Mouse (Mus musculus): ENCODE data around the gene Ubox5.

Gene Ubox5

DNA sequence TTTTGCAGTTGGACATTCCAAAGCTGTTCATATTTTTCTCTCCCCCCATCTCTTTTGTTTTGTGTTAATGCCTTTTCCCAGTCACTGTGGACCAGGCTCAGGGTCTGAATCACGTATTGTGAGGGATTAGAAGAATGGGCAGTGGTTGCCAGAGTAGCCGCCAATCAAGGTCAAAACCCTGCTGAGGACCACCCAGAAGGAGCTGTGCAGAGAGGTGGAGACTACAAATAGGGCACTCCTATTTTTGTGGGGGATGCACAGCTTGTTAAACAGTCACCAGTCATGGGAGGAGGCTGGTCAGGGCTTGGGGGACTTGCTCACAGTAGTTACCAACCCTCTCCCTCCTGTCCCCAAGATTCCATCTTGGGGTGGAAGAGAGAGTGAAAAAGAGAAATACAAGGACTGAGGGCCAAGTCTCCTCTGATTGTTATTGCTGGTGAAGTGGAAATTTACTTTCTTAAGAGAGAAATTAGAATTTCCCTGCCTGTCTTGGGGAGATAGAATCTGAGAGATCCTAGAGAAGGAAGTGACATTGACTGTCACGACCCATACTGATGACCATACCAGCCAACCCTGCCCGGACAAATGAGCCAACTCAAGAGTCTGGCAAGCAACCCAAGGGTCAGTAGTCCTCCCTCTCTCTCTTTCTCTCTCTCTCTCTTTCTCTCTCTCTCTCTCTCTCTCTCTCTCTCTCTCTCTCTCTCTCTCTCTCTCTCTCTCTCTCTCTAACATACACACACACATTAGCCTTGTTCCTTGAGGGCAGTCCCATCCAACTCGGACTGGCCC lies 3.2 kb upstream of the Ubox5 start:
- DNase-seq: no peak

DNA sequence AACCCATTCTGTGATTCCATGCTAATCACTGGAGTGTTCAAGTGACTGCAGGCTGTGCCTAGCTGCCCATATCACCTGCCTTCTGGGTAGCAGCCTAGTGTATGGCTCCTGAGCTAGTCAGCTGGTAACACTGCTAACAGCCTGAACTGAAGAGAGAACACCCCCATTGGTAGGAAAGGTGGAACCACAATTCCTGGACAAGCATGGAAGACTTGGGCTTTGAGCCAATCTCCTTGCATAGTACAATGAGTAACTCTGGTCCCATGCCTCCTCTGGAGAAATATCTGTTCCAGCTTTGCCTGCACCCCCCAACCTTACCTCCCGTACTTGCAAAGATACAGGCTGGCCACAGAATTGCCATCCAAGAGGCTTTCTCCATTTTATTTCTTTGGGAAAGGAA lies 2.6 kb upstream of the Ubox5 start:
- no peak for DNase-seq

DNA sequence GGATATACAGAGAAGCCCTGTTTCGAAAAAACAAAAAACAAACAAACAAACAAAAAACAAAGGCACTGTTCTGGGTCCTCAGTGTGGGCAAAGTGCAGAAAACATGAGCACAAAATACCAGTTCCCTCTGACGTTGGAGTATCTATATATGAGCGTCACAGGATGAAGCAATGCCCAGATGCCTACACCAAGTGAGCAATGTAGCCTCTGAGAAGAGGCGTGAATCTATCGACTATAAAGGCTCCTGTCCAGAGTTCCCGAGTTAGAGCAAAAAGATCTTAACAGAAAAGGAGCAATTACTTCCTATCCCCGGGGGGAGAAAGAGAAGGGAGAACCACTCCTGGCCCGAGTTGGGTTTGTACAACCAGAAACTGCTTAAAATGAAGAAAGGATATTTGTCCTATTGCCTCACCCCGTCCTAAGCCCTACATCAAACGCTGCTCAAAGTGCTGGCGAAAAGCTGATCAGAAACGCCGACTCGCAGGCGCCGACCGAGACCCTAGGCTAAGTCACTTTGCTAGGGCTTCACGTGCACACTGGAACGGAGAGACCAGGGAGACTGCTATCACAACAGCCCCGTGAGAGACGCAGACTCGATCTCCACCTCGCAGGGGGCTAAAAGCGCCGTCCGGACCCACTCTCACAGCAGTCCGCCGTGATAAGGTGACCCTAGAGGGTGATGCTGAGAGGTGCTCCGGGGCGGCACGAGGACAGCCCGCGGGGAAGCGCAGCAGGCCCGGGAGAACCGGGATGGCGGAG lies 579 bp downstream of the Ubox5 start:
- no peak for DNase-seq

- DNase-seq: peak; percentile 63 to 65
Observed at GRCm38 (mm10) chr2:130628424-130628823, 1.4 kb downstream of the Ubox5 start.

DNA sequence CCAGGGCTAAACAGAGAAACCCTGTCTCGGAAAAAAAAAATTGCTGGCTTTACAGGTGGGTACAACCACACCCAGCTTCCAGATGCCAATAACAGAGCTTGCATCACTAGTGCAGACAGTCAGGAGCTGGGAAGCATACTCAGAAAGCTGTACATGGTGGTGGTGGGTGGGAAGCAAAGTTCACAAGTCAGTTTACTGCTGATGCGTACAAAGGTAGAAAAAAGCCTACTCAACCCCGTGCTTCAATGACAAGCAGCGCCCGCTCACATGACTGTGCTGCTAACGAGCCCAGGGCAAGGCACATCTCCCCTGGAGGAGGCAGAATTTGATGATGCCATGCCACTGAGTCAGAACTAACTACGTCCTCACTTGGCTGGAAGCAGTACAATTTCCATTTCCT lies 10.9 kb downstream of the Ubox5 start:
- DNase-seq: no peak

DNA sequence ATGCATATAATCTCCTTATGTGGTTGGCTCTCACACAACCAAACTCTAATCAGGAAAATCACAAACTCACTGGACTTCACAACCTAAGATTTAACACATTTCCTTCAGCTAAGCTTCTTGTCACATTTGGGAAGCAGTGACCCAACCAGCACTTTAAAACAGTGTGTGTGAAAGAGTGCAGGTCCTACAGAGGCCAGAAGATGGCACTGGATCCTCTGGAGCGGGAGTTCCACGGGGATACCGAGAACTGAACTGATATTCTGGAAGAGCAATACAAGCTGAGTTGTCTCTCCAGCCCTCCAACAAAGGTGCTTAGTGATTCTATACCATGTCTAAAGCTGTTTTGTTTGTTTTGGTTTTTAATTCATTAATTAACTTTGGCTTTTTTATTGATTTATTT lies 16.7 kb downstream of the Ubox5 start:
- peak in 1 of 2 experiments; percentile 19 for DNase-seq

- no peak for DNase-seq
Observed at GRCm38 (mm10) chr2:130602195-130602594, 27.6 kb downstream of the Ubox5 start.

- no peak for DNase-seq
Observed at GRCm38 (mm10) chr2:130598399-130598798, 31.4 kb downstream of the Ubox5 start.

GRCm38 (mm10) chr2:130597601-130598010 lies 32.2 kb downstream of the Ubox5 start:
- peak; percentile 11 to 21 for DNase-seq

DNA sequence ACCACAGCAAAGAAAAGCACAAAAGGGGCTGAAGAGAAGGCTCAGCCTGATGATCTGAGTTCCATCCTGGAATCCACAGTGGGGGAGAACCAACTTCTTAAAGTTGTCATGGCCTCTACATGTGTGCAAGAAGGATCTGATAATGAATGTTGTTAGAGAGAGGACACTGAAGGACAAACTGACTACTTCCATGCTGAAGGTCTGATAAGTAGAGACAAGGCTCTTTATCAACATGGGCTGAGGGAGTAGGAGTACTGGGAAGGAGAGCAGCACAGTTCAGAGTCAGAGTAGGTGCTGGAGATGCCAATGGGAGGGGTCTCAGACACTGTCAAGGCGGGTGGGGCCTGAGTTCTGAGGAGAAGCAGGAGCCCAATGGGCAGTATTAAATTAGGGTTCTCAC lies 34.2 kb downstream of the Ubox5 start:
- no peak for DNase-seq

GRCm38 (mm10) chr2:130591016-130591415 lies 38.8 kb downstream of the Ubox5 start:
- DNase-seq: no peak

- DNase-seq: no peak
Observed at GRCm38 (mm10) chr2:130589761-130590160, 40.1 kb downstream of the Ubox5 start.

DNA sequence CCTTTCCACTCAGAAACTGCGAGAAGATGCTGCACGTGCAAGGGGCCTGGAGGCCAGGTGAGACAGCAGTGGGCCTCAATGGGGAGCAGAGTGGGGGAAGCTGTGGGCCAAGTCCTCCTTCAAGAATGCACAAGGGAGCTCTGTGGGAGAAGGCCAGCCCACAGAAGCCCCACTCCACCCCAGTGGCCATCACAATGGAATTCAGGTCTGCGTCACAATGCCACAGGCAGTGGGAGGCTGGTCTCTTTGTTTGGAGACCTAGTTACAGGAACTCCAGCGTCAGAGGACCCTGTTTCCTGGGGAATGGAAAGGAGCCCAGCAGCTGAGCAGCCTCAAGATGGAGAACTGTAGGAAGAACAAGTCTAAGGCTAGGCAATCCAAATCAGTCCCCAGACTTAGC lies 40.7 kb downstream of the Ubox5 start:
- DNase-seq: no peak

DNA sequence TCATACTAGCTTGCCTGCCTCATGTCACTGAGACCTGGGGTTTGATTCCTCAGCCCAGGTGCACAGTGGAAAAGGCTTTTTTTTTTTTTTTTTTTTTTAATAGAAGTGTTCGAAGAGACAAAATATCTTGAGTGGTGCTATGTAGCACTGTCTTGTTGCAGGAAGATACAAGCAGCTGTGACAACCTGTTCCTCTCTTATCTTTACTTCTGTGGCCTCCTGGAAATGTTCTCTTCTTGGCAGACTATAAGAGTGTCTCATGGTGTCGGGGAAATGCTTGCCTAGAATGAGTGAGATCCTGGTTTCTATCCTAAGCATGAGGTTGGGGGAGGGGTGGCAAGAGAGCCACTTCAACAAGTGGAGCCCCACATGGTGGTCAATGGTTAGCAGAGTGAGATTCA lies 41.5 kb downstream of the Ubox5 start:
- no peak for DNase-seq

DNA sequence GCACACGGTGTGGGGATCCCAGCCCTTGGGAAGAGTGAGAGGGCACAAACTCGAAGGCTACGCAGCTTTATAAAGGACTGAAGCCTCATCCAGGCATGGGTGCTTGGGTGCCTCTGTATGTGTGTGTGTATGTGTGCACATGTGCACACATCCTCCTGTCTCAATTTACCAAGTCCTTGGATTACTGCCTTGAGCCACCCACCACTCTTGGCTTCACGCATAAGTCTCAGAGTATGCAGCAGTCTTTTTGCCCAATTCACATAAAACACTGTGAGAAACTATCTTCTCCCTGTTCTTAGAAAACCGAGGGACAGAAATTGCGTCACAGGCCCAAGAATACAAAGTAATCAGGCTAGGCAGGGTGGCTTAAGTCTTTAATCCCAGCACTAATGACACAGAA lies 43.8 kb downstream of the Ubox5 start:
- no peak for DNase-seq

DNA sequence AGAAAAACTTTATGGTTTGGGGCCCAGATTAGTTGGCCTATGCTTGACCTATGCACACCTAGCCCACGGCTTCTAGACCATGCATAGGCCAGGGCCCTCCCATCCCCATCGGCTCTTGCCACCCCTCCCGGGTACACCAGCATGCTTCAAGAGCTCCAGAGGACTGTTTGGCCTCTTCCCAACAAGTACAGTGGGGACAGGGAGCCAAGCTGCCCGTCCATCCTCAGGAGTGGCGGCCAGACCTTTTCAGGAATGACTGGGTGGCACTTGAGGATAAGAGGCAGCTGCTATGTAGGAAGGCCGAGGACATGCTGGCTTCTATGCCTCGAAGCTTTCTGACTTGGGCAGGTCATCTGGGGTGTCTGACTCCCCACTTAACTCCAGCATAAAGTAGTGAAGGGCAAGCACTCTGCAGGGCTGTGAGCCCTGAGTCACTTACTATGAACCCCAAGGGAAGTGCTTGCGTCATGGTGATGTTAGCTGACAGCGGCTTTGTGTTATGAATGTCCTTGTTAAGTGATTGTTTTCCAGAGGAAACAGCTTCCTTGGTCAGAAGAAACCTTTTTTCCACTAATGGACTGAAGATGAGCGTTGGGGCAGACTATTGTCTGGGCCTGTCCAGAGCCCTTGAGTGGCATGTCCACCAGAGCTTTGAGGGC lies 45.8 kb downstream of the Ubox5 start:
- DNase-seq: no peak

DNA sequence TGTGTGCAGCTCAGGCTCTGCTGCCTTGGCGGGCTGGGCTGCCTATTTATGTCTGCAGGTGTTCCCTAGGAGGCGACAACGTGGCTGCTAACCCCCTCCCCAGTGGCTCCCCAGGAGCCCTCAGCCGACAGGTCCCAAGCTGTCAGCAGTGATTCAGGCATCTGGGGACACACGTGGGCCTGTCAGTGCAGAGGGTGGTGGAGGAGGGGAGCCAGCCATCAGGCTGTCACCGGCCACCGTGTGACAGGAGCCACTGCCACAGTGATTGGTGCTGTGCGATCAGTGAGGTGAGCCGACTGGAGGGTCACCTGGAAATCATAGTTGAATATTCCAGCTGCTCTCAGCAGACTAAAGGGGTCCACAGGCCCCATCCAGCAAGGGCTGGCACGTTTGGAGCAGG lies 47.3 kb downstream of the Ubox5 start, which contains the start of gene Avp:
Gene Avp, minus strand, starts transcription at position 3 of the 400 bp plus-strand sequence.
- no peak for DNase-seq

DNA sequence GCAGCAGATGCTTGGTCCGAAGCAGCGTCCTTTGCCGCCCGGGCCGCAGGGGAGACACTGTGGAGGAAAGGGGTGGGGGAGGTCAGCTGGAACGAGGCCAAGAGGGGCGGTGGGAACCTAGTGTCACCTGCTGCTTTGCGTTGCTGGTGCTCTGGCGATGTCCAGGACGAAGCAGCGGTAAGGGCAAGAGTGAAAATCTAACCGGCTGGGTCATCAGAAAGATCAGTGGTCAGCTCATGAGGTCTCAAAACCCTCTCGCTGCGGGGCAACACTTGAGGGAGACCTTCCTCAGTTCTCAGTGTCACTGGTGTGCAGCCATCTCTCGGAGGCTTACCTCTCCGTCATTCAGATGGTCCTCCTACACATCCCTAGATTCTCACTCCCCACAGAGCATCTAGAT lies 48.6 kb downstream of the Ubox5 start:
- DNase-seq: no peak

DNA sequence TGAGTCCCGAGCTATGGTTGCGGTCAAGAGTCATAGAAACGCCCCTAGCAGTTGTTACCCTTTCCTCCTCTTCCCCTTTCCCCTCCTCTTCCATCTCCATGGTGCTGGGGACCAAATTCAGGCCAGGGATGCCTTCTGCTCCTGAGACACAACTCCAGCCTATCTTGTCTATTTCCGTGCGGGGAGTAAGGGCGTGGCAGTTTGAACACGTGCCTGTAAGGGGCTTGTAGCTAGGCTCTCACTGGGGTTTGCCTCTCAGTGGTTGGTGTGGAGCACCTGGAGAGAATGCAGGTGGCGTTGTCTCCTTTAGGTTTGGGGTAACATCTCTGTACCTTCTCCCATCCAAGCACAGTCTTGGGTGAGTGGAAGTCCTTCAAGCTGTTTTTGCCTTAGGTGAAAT lies 50.0 kb downstream of the Ubox5 start:
- DNase-seq: no peak

GRCm38 (mm10) chr2:130578148-130578547 lies 51.7 kb downstream of the Ubox5 start:
- peak; percentile 80 to 83 for DNase-seq

DNA sequence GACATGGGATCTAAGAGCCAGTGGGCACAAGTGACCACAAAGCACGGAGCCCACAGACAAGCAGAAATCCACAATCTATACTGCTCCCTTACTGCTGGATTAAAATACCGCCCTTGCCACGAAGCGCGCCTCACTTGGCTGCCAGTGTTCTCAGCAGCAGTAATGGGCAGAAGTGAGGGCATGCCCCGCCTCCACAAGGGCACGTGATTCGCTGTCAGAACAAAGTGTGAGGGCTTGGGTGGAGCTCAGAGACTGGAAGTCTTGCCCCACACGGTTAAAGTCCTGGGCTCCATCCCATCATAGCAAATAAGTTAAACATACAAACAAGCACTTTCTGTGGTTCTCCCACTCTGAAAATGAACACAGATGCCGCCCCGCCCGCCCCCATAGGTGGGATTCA lies 52.2 kb downstream of the Ubox5 start:
- DNase-seq: peak; percentile 77 to 78

GRCm38 (mm10) chr2:130577021-130577420 lies 52.8 kb downstream of the Ubox5 start:
- no peak for DNase-seq

DNA sequence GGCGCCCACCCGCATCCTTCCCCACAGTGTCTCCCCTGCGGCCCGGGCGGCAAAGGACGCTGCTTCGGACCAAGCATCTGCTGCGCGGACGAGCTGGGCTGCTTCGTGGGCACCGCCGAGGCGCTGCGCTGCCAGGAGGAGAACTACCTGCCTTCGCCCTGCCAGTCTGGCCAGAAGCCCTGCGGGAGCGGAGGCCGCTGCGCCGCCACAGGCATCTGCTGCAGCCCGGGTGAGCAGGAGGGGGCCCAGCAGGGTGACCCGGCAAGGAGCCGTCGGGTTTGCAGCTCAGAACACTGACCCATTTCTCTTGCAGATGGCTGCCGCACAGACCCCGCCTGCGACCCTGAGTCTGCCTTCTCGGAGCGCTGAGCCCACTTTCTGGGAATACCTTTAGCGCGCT lies 53.3 kb downstream of the Ubox5 start:
- peak in 1 of 2 experiments; percentile 13 for DNase-seq

DNA sequence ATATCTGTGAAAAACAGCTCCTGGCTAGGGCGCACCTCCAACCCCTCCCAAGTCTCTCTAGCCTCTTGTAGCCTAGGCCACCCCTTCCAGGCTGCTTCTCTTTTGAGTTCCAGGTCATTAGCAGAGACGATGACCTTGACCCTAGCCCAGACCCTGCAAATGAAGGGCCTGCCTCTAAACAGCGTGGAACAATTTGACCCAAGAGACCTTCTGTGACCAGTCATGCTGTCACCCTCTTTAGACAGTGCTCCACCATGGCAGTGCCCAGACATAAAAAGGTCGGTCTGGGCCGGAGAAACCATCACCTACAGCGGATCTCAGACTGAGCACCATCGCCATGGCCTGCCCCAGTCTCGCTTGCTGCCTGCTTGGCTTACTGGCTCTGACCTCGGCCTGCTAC lies 54.0 kb downstream of the Ubox5 start, which contains the start of gene Oxt:
Gene Oxt, plus strand, starts transcription at position 301 of the 400 bp plus-strand sequence.
- no peak for DNase-seq
